Mouse (Mus musculus) neural tube, embryonic 15.5 days (tissue): ENCODE measurements around the gene Txndc15. TPM values are rescaled to one million over a fixed set of nuclear protein-coding genes. Genes with fewer than 3 reads are reported as not detected.

Source experiments
- ATAC-seq: fragments of 200-750 bp; cut with Nextera tagmentation; 2 replicates; pipeline ENCODE4 v1.8.0; 2017; ENCODE audit warnings: mild to moderate bottlenecking, moderate TSS enrichment, moderate library complexity; ENCODE audit not compliant: low FRiP score
- H3K27ac ChIP-seq: fragments of 300-500 bp; sonication (generic); replicated peaks from 2 replicates; pipeline ENCODE4 v1.5.1; 2015; ENCODE audit warnings: mild to moderate bottlenecking, inconsistent platforms
- H3K27me3 ChIP-seq: fragments of 300-500 bp; sonication (generic); replicated peaks from 2 replicates; pipeline ENCODE4 v1.6.1; 2015; ENCODE audit warnings: inconsistent platforms
- H3K36me3 ChIP-seq: fragments of 300-500 bp; sonication (generic); 2 replicates; pipeline ENCODE4 v1.6.1; 2015; ENCODE audit warnings: inconsistent platforms
- H3K4me1 ChIP-seq: fragments of 300-500 bp; sonication (generic); 2 replicates; pipeline ENCODE4 v1.6.1; 2015; ENCODE audit warnings: inconsistent platforms
- H3K4me2 ChIP-seq: fragments of 300-500 bp; sonication (generic); 2 replicates; pipeline ENCODE4 v1.6.1; 2015; ENCODE audit warnings: inconsistent platforms, mild to moderate bottlenecking, moderate library complexity
- H3K4me3 ChIP-seq: fragments of 300-500 bp; sonication (generic); replicated peaks from 2 replicates; pipeline ENCODE4 v1.5.1; 2015; ENCODE audit warnings: mild to moderate bottlenecking, inconsistent platforms
- H3K9ac ChIP-seq: fragments of 300-500 bp; sonication (generic); replicated peaks from 2 replicates; pipeline ENCODE4 v1.6.1; 2015; ENCODE audit warnings: mild to moderate bottlenecking, inconsistent platforms
- H3K9me3 ChIP-seq: fragments of 300-500 bp; sonication (generic); replicated peaks from 2 replicates; pipeline ENCODE4 v1.6.1; 2016; ENCODE audit warnings: inconsistent platforms
- WGBS: fragments of 180-500 bp; shearing (Covaris S2); methylation state at CpG from one replicate; pipeline ENCODE4 v1.1.7; 2015; ENCODE audit warnings: mixed read lengths; 5-methylcytosine and 5-hydroxymethylcytosine counted together
- polyA plus RNA-seq: library from polyadenylated mRNA; unstranded; fragments of >200 nt; fragmentation: Nextera tagmentation; extraction: Ambion mirVana; gene quantifications from 2 replicates; pipeline ENCODE4 v1.2.1, GENCODE M21; 2015

Txndc15 gene
- polyA plus RNA-seq, 1 experiment from 2014 or later, result 149 TPM

GRCm38 (mm10) chr13:55733628-55734502 is 19.4 kb downstream of the Txndc15 start:
- no peak overlapping the region for H3K4me2 ChIP-seq
- no peak overlapping the region for H3K27ac ChIP-seq
- ATAC-seq, result no peak
- no peak overlapping the region for H3K9ac ChIP-seq
- H3K27me3 ChIP-seq, result no peaks in the 10 kb centered on the region
- no peaks in the 10 kb centered on the region for H3K9me3 ChIP-seq
- no peaks in the 10 kb centered on the region for H3K4me1 ChIP-seq
- H3K36me3 ChIP-seq, result no peaks in the 10 kb centered on the region
- 77% methylated on average over 22 of the region's 22 CpGs for WGBS
- H3K4me3 ChIP-seq, result no peak overlapping the region

DNA sequence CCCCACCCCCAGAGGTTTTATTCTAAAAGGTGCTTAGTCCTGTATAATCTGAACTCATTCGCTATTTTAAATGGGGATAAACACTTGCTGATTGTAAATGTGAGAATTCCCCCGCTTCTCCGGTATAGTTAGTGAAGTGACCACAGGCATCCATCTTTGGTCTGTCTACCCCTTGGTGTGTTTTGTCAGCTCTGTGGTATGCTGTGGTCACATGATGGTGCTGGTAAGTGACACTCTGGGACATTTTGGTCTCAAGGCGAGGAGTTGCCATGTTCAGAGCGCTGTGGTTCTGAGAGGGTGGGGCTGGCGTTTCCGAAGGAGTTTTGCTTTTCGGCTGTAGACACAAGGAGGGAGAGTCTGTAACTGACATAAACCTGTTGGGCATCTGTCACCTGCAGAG is 23.4 kb downstream of the Txndc15 start:
- Histone ChIP-seq H3K4me1 (peaks cover 5% of the 10 kb centered on the region; the same call in 1 of the 2 replicates), H3K36me3 (no peaks in the 10 kb centered on the region), H3K4me3 (no peak overlapping the region), H3K27me3 (no peaks in the 10 kb centered on the region), H3K9ac (no peak overlapping the region), H3K27ac (no peak overlapping the region), H3K4me2 (no peak overlapping the region), H3K9me3 (no peaks in the 10 kb centered on the region)
- WGBS, result 93% methylated on average over 8 of the region's 8 CpGs
- ATAC-seq, result no peak

DNA sequence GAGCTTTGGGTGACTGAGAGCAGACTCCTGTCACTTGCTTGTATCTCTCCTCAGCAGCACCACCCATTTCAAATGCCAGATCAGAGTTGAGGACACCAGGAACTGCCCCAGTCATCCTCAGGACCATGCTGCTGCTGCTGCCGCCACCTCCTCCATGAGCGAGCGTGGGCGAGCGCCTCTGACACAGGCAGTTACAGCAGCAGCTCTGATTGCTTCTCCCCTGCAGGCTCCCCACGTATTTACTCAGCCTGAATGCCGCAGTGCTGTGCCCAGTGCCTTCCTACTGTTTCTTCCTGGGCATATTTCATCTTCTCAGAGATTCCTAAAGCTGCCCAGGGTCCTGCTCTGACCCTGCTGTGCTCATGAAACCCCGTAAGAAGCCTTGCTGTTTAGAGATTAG is 27.9 kb downstream of the Txndc15 start:
- ATAC-seq, result no peak
- Histone ChIP-seq H3K27ac (no peak overlapping the region), H3K9me3 (no peaks in the 10 kb centered on the region)

GRCm38 (mm10) chr13:55754380-55754779 is 39.9 kb downstream of the Txndc15 start:
- Histone ChIP-seq H3K9me3 (no peaks in the 10 kb centered on the region), H3K27me3 (no peaks in the 10 kb centered on the region), H3K4me2 (no peak overlapping the region), H3K36me3 (no peaks in the 10 kb centered on the region), H3K9ac (no peak overlapping the region), H3K4me3 (no peak overlapping the region), H3K4me1 (peaks cover 7% of the 10 kb centered on the region; the same call in 1 of the 2 replicates), H3K27ac (no peak overlapping the region)
- 85% methylated on average over 13 of the region's 13 CpGs for WGBS
- ATAC-seq, result no peak

More for the DNA sequence above, 27.9 kb downstream of the Txndc15 start:
- H3K36me3 ChIP-seq, result no peaks in the 10 kb centered on the region
- H3K9ac ChIP-seq, result no peak overlapping the region
- H3K4me3 ChIP-seq, result no peak overlapping the region
- peaks cover 5% of the 10 kb centered on the region; the same call in 1 of the 2 replicates for H3K4me1 ChIP-seq
- no peak overlapping the region for H3K4me2 ChIP-seq
- no peaks in the 10 kb centered on the region for H3K27me3 ChIP-seq
- 45% methylated on average over 8 of the region's 8 CpGs for WGBS

DNA sequence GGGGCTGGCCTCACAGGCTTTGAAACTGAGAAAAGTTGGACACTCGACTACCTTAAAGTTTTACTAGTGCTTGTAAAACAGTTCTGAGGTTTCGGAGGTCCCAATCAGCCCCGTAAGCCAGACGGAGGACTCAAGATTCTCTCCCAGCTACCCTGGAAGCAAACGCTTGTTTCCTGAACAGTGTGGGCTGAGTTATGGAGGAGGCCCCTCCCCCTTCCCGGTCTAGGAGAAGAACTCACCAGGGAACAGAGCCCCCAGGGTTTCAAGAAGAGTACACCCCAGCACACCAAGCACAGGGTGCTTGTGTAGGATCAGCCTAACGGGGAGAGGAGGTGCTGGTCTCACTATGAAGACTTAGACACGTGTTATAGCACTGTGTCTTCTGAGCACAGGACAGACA is 42.3 kb downstream of the Txndc15 start:
- Histone ChIP-seq H3K36me3 (no peaks in the 10 kb centered on the region), H3K27ac (no peak overlapping the region), H3K4me2 (0 out of 2 replicates have a peak overlapping the region, but pooled peaks have one; percentile 17), H3K4me1 (0 out of 2 replicates have a peak, but pooled peaks cover 7% of the 10 kb centered on the region), H3K4me3 (no peak overlapping the region), H3K9me3 (no peaks in the 10 kb centered on the region), H3K9ac (no peak overlapping the region), H3K27me3 (no peaks in the 10 kb centered on the region)
- no peak for ATAC-seq
- 30% methylated on average over 8 of the region's 8 CpGs for WGBS

DNA sequence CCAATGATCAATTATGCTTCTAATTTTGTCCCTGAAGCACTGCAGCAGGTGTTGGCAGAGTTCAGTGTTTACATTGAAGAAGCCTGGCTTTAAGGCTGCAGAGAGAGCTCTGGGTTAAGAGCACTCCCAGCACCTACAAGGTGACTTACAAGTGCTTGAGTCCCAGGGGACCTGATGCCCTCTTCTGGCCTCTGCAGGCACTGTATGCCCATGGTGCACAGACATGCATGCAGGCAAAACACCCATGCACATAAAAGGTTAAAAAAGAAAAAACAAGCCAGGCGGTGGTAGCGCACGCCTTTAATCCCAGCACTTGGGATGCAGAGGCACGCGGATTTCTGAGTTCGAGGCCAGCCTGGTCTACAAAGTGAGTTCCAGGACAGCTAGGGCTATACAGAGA is 43.2 kb downstream of the Txndc15 start:
- H3K4me2 ChIP-seq, result no peak overlapping the region
- 0 out of 2 replicates have a peak, but pooled peaks cover 7% of the 10 kb centered on the region for H3K4me1 ChIP-seq
- H3K36me3 ChIP-seq, result no peaks in the 10 kb centered on the region
- no peaks in the 10 kb centered on the region for H3K27me3 ChIP-seq
- no peak overlapping the region for H3K9ac ChIP-seq
- no peak for ATAC-seq
- WGBS, result 90% methylated on average over 6 of the region's 6 CpGs
- H3K9me3 ChIP-seq, result no peaks in the 10 kb centered on the region
- no peak overlapping the region for H3K4me3 ChIP-seq
- H3K27ac ChIP-seq, result no peak overlapping the region

DNA sequence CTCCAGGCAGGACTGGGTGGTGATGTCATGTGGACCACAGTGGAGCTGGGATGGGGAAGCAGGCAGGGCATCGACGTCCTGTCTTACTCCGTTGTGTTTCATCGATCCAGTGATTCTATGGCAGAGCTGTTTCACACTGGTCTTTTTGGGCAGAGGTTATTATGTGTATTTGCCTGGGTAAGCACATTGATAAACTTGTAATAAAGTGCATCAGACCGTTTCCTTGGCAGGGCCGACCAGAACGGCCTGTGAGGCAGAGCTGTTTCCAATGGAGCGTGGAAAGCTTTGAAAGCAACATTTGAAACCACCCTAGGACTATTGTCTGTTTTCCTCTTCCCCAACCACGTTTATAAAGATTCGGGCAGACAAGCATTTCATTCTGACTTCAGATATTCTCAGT is 46.1 kb downstream of the Txndc15 start:
- Histone ChIP-seq H3K4me3 (no peak overlapping the region), H3K9ac (no peak overlapping the region), H3K27me3 (no peaks in the 10 kb centered on the region), H3K27ac (no peak overlapping the region), H3K9me3 (no peaks in the 10 kb centered on the region), H3K4me1 (0 out of 2 replicates have a peak, but pooled peaks cover 7% of the 10 kb centered on the region), H3K36me3 (no peaks in the 10 kb centered on the region), H3K4me2 (no peak overlapping the region)
- WGBS, result 38% methylated on average over 10 of the region's 10 CpGs
- no peak for ATAC-seq

DNA sequence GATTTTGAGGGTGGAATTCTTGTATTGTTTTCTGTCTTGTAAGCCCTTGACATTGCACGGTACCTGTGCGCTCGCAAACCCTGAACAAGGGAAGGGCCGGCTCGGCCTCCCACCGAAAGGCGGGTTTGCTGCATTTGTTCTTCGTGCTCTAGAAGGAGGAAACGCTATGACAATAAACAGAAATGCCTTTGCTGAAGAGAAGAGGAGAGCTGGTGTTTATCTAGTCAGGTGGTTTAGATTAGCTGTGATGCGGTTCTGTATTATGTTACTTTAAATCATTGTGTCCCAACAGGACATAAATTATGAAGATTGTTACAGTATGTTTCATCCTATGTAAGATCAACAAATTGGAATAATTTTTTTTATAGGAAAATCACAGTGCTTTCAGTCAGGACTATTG is 47.0 kb downstream of the Txndc15 start:
- Histone ChIP-seq H3K9ac (no peak overlapping the region), H3K36me3 (no peaks in the 10 kb centered on the region), H3K27me3 (no peaks in the 10 kb centered on the region), H3K4me2 (no peak overlapping the region), H3K4me3 (no peak overlapping the region), H3K9me3 (no peaks in the 10 kb centered on the region), H3K27ac (no peak overlapping the region), H3K4me1 (0 out of 2 replicates have a peak, but pooled peaks cover 7% of the 10 kb centered on the region)
- 73% methylated on average over 10 of the region's 10 CpGs for WGBS
- no peak for ATAC-seq

DNA sequence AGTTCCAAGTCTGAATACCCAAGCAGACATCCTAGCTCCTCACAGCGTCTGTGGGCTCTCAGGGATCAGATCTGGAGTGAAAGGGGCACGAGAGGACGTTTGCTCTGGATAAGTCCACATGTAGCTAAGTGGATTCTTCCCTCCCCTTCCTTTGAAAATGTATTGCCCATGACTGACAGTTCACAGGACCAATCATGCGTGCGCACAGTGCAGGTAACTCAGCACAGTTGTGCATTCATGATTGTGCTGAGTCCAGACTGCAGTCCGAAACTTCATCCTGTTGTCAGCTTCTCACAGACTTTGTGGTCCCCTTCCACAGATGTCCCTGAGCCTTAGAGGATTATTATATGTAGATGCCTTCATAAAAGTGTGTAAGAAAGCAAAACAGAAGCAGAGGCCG is 59.9 kb downstream of the Txndc15 start:
- Histone ChIP-seq H3K9ac (no peak overlapping the region), H3K36me3 (no peaks in the 10 kb centered on the region), H3K27ac (no peak overlapping the region), H3K4me3 (no peak overlapping the region), H3K4me2 (no peak overlapping the region), H3K9me3 (no peaks in the 10 kb centered on the region), H3K27me3 (no peaks in the 10 kb centered on the region), H3K4me1 (no peaks in the 10 kb centered on the region)
- whole genome bisulfite sequencing, result 88% methylated on average over 7 of the region's 7 CpGs
- ATAC-seq, result no peak

DNA sequence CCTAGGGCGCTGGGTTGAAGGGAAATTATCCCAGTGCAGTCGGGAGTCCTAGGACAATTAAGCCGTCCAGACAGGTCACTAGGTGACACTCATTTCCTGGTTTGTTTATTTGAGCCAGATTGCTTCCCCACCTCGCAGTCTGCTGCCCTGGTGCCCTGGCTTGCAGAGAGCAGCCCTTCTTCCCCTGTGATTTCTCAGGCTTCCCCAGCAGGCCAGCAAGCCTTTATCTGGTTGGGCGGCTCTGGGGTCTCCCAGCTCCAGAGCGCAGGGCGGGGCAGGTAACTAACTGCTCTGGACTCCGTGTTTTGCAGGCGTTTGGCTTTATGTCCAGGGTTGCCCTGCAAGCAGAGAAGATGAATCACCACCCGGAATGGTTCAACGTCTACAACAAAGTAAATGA is 60.6 kb downstream of the Txndc15 start:
- Histone ChIP-seq H3K9ac (no peak overlapping the region), H3K4me3 (no peak overlapping the region), H3K36me3 (no peaks in the 10 kb centered on the region), H3K27ac (no peak overlapping the region), H3K4me1 (no peaks in the 10 kb centered on the region), H3K4me2 (no peak overlapping the region), H3K9me3 (no peaks in the 10 kb centered on the region), H3K27me3 (no peaks in the 10 kb centered on the region)
- 53% methylated on average over 11 of the region's 11 CpGs for WGBS
- no peak for ATAC-seq
